Mouse (Mus musculus) CH12.LX (cell line): ENCODE data around the gene Gm10198. TPM values are rescaled to one million over a fixed set of nuclear protein-coding genes. Genes with fewer than 3 reads are reported as not detected.

Experiments
- DNase-seq: peaks from one replicate; pipeline ENCODE4 v3.0.0-alpha.2; 2013; ENCODE audit errors: extremely low read depth
- H3K27ac ChIP-seq: 2 replicates; pipeline ENCODE4 v1.5.1; 2012; ENCODE audit warnings: low read depth, mild to moderate bottlenecking, control low read depth, moderate library complexity; ENCODE audit not compliant: insufficient read depth
- H3K27me3 ChIP-seq: replicated peaks from 2 replicates; pipeline ENCODE3; 2012; ENCODE audit warnings: inconsistent platforms
- H3K36me3 ChIP-seq, 2 experiments: replicated peaks in 1 of 2; 2 replicates each; pipeline versions ENCODE3 to v1.6.1; 2012; ENCODE audit warnings: inconsistent platforms in 1 of 2, low read length in 1 of 2, mild to moderate bottlenecking in 1 of 2, mixed read lengths in 1 of 2, moderate library complexity in 1 of 2; ENCODE audit not compliant: control insufficient read depth in 1 of 2, insufficient read depth in 1 of 2
- H3K4me1 ChIP-seq, 2 experiments: 2 replicates each; pipeline ENCODE4 v1.6.1; 2012; ENCODE audit warnings: inconsistent platforms in 1 of 2, moderate library complexity in 1 of 2; ENCODE audit not compliant: insufficient read depth in 2 of 2, control insufficient read depth in 1 of 2
- H3K4me2 ChIP-seq: 2 replicates; pipeline ENCODE4 v1.6.1; 2012; ENCODE audit warnings: low read depth, mild to moderate bottlenecking, control low read depth; ENCODE audit not compliant: poor library complexity, insufficient read depth, severe bottlenecking
- H3K4me3 ChIP-seq, 3 experiments: fragments of 150-350 bp in 1 of 3; sonication (generic) in 1 of 3; replicated peaks in 1 of 3; 2 replicates each; pipeline versions ENCODE3 to v1.5.1; 2011 to 2012; ENCODE audit warnings: low read depth in 2 of 3, low read length in 2 of 3, mild to moderate bottlenecking in 2 of 3, moderate library complexity in 2 of 3, control low read depth in 1 of 3, improper control_type of control experiment in 1 of 3, inconsistent platforms in 1 of 3, mixed read lengths in 1 of 3; ENCODE audit not compliant: poor library complexity in 1 of 3
- H3K79me2 ChIP-seq: replicated peaks from 2 replicates; pipeline ENCODE4 v1.6.1; 2012; ENCODE audit warnings: mild to moderate bottlenecking, moderate library complexity; ENCODE audit not compliant: control insufficient read depth, poor library complexity, insufficient read depth, severe bottlenecking; ENCODE audit errors: extremely low read depth
- H3K9ac ChIP-seq: 2 replicates; pipeline ENCODE4 v1.6.1; 2012; ENCODE audit warnings: low read depth, mild to moderate bottlenecking, control low read depth, moderate library complexity; ENCODE audit not compliant: insufficient read depth
- H3K9me3 ChIP-seq: replicated peaks from 2 replicates; pipeline ENCODE3; 2012; ENCODE audit warnings: low read length, inconsistent platforms, mixed read lengths
- BHLHE40 ChIP-seq: IDR thresholded peaks from 2 replicates; pipeline ENCODE4 v1.6.1; 2011; ENCODE audit warnings: mild to moderate bottlenecking, low read depth, low read length, improper control_type of control experiment
- CHD2 ChIP-seq: IDR thresholded peaks from 2 replicates; pipeline ENCODE4 v1.6.1; 2011; ENCODE audit warnings: low read length, improper control_type of control experiment
- ELF1 ChIP-seq: IDR thresholded peaks from 2 replicates; pipeline ENCODE4 v1.6.1; 2014; ENCODE audit warnings: low read depth, mild to moderate bottlenecking, inconsistent platforms, low read length, improper control_type of control experiment
- EP300 ChIP-seq: IDR thresholded peaks from 2 replicates; pipeline ENCODE4 v1.6.1; 2011; ENCODE audit warnings: low read length, improper control_type of control experiment
- HCFC1 ChIP-seq: IDR thresholded peaks from 2 replicates; pipeline ENCODE4 v1.6.1; 2012; ENCODE audit warnings: low read depth, mild to moderate bottlenecking, inconsistent platforms, low read length, improper control_type of control experiment
- JUN ChIP-seq: IDR thresholded peaks from 2 replicates; pipeline ENCODE4 v1.6.1; 2011; ENCODE audit warnings: low read depth, mild to moderate bottlenecking, low read length, improper control_type of control experiment, moderate library complexity; ENCODE audit not compliant: insufficient read depth
- MAFK ChIP-seq: IDR thresholded peaks from 2 replicates; pipeline ENCODE4 v1.6.1; 2011; ENCODE audit warnings: low read length, improper control_type of control experiment; ENCODE audit not compliant: insufficient replicate concordance
- MAX ChIP-seq: IDR thresholded peaks from 2 replicates; pipeline ENCODE4 v1.6.1; 2011; ENCODE audit warnings: low read length, improper control_type of control experiment
- MEF2A ChIP-seq: IDR thresholded peaks from 2 replicates; pipeline ENCODE4 v1.6.1; 2014; ENCODE audit warnings: low read depth, mild to moderate bottlenecking, inconsistent platforms, low read length, improper control_type of control experiment, borderline replicate concordance
- NELFE ChIP-seq: IDR thresholded peaks from 2 replicates; pipeline ENCODE4 v1.6.1; 2011; ENCODE audit warnings: low read depth, low read length, improper control_type of control experiment
- NRF1 ChIP-seq: IDR thresholded peaks from 2 replicates; pipeline ENCODE4 v1.6.1; 2014; ENCODE audit warnings: low read depth, mild to moderate bottlenecking, inconsistent platforms, low read length, improper control_type of control experiment, moderate library complexity
- PAX5 ChIP-seq: IDR thresholded peaks from 2 replicates; pipeline ENCODE4 v1.6.1; 2012; ENCODE audit warnings: low read length, inconsistent platforms, mixed read lengths
- POLR2A ChIP-seq: IDR thresholded peaks from 2 replicates; pipeline ENCODE4 v1.6.1; 2011; ENCODE audit warnings: low read depth, mild to moderate bottlenecking, improper control_type of control experiment, low read length
- POLR2AphosphoS2 ChIP-seq: IDR thresholded peaks from 2 replicates; pipeline ENCODE4 v1.6.1; 2011; ENCODE audit warnings: low read depth, low read length, improper control_type of control experiment
- RAD21 ChIP-seq: IDR thresholded peaks from 2 replicates; pipeline ENCODE4 v1.6.1; 2011; ENCODE audit warnings: low read depth, mild to moderate bottlenecking, low read length, improper control_type of control experiment, moderate library complexity
- RCOR1 ChIP-seq: conservative IDR thresholded peaks from 2 replicates; pipeline ENCODE4 v1.6.1; 2012; ENCODE audit warnings: low read depth, mild to moderate bottlenecking, inconsistent platforms, low read length, improper control_type of control experiment
- SIN3A ChIP-seq: IDR thresholded peaks from 2 replicates; pipeline ENCODE4 v1.6.1; 2012; ENCODE audit warnings: low read length, improper control_type of control experiment, inconsistent platforms
- SMC3 ChIP-seq: IDR thresholded peaks from 2 replicates; pipeline ENCODE4 v1.6.1; 2011; ENCODE audit warnings: low read depth, low read length, improper control_type of control experiment
- TCF12 ChIP-seq: IDR thresholded peaks from 2 replicates; pipeline ENCODE4 v1.6.1; 2014; ENCODE audit warnings: low read depth, mild to moderate bottlenecking, inconsistent platforms, low read length, improper control_type of control experiment
- UBTF ChIP-seq: IDR thresholded peaks from 2 replicates; pipeline ENCODE4 v1.6.1; 2012; ENCODE audit warnings: low read depth, mild to moderate bottlenecking, inconsistent platforms, low read length, improper control_type of control experiment, moderate library complexity
- USF1 ChIP-seq: IDR thresholded peaks from 2 replicates; pipeline ENCODE4 v1.6.1; 2014; ENCODE audit warnings: low read depth, mild to moderate bottlenecking, inconsistent platforms, low read length, improper control_type of control experiment
- USF2 ChIP-seq: conservative IDR thresholded peaks from 2 replicates; pipeline ENCODE4 v1.6.1; 2011; ENCODE audit warnings: low read depth, low read length, improper control_type of control experiment
- ZC3H11A ChIP-seq: IDR thresholded peaks from 2 replicates; pipeline ENCODE4 v1.6.1; 2012; ENCODE audit warnings: low read depth, mild to moderate bottlenecking, inconsistent platforms, low read length, improper control_type of control experiment
- ZKSCAN1 ChIP-seq: IDR thresholded peaks from 2 replicates; pipeline ENCODE4 v1.6.1; 2012; ENCODE audit warnings: low read depth, inconsistent platforms, low read length, improper control_type of control experiment, borderline replicate concordance
- ZMIZ1 ChIP-seq: IDR thresholded peaks from 2 replicates; pipeline ENCODE4 v1.6.1; 2012; ENCODE audit warnings: low read depth, mild to moderate bottlenecking, inconsistent platforms, low read length, improper control_type of control experiment
- ZNF384 ChIP-seq: IDR thresholded peaks from 2 replicates; pipeline ENCODE4 v1.6.1; 2012; ENCODE audit warnings: low read depth, low read length, improper control_type of control experiment, inconsistent platforms
- dilution Hi-C: fragments of 300-500 bp; cut with MboI; formaldehyde crosslinking; loops from 2 replicates; pipeline ENCODE4 v1.14.3; 2020; ENCODE audit warnings: low sequenced_read_pairs; ENCODE audit not compliant: extremely low pct_unique_long_range_greater_than_20kb, extremely low pct_ligation_motif_present
- in situ Hi-C: fragments of 300-500 bp; cut with MboI; formaldehyde crosslinking; loops from 3 replicates; pipeline ENCODE4 v1.14.3; 2019; ENCODE audit warnings: low sequenced_read_pairs, low pct_ligation_motif_present, low pct_unique_long_range_greater_than_20kb, mixed read lengths
- polyA plus RNA-seq: library from polyadenylated mRNA; unstranded; fragments of >175 nt; gene quantifications from 2 replicates; pipeline ENCODE4 v1.2.1, GENCODE M21; 2012; ENCODE audit warnings: low read depth; ENCODE audit not compliant: insufficient read length
- total RNA-seq, 2 experiments: library from RNA; depleted of rRNA; stranded (reverse); fragments of 300-350 nt in 1 of 2; fragments of >200 nt in 1 of 2; gene quantifications; 2 replicates each; pipeline ENCODE4 v1.2.3; 2012 to 2014

Gm10198 gene
- total and polyA plus RNA-seq, 3 experiments = not detected

GRCm38 (mm10) chr13:111552769-111553168 is 39.8 kb upstream of the Gm10198 start:
- no peak for TF ChIP-seq NELFE
- no peak for TF ChIP-seq MEF2A
- TF ChIP-seq USF1 = no peak
- TF ChIP-seq POLR2AphosphoS2 = no peak
- TF ChIP-seq UBTF = no peak
- no peak for TF ChIP-seq SIN3A
- no peak for TF ChIP-seq MAX
- no peak for TF ChIP-seq NRF1
- TF ChIP-seq ZC3H11A = no peak
- TF ChIP-seq EP300 = no peak
- TF ChIP-seq POLR2A = no peak
- no peak for TF ChIP-seq TCF12
- no peak for TF ChIP-seq BHLHE40
- TF ChIP-seq ZKSCAN1 = no peak
- TF ChIP-seq PAX5 = no peak
- TF ChIP-seq HCFC1 = no peak
- no peak for TF ChIP-seq ZNF384
- no peak for TF ChIP-seq SMC3
- TF ChIP-seq CHD2 = no peak
- no peak for TF ChIP-seq ELF1
- H3K27me3 ChIP-seq = peaks cover 3% of the 10 kb centered on the region
- H3K27ac ChIP-seq = no peak overlapping the region
- no peak overlapping the region for H3K4me3 ChIP-seq
- H3K36me3 ChIP-seq = no peaks in the 10 kb centered on the region
- no peaks in the 10 kb centered on the region for H3K4me1 ChIP-seq
- H3K4me2 ChIP-seq = no peak overlapping the region
- no peaks in the 10 kb centered on the region for H3K79me2 ChIP-seq
- dilution Hi-C loops = no loop called here
- peaks cover 6% of the 10 kb centered on the region for H3K9me3 ChIP-seq
- H3K9ac ChIP-seq = no peak overlapping the region
- no peak for DNase-seq
- in situ Hi-C loops = no loop called here

GRCm38 (mm10) chr13:111553182-111553581 is 39.4 kb upstream of the Gm10198 start:
- H3K79me2 ChIP-seq = no peaks in the 10 kb centered on the region
- H3K27me3 ChIP-seq = peaks cover 3% of the 10 kb centered on the region
- no peak overlapping the region for H3K4me3 ChIP-seq
- in situ Hi-C loops (no loop called here), dilution Hi-C loops (no loop called here)
- TF ChIP-seq MAFK (no peak), RAD21 (no peak), RCOR1 (no peak), NELFE (no peak), USF2 (no peak), ZMIZ1 (no peak), JUN (no peak), CHD2 (no peak)
- DNase-seq = no peak
- H3K9ac ChIP-seq = no peak overlapping the region
- H3K4me2 ChIP-seq = no peak overlapping the region
- H3K4me1 ChIP-seq = no peaks in the 10 kb centered on the region
- no peaks in the 10 kb centered on the region for H3K36me3 ChIP-seq
- no peak overlapping the region for H3K27ac ChIP-seq
- H3K9me3 ChIP-seq = peaks cover 6% of the 10 kb centered on the region
